21 mouse cellular contexts compared by ENCODE assay signal in the genomic region with DNA sequence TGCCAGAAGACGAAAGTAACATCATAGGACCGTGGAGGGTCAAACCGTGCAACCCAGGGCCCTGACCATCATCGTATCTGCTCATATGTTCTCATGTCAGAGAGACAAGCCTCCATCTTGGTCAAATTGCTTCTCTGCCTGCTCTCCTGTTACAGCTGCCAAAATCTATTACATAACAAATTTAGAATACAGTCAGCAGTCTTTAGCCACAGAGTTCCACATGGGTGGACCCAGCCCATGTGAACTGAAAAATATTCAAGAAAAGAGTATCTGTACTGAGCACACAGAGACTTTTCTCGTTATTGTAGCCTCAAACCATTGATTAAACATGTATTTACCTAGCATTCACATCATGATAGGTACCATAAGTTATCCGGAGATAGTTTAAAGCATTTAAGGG.
A peak's percentile ranks its signal among the peaks of the same experiment; 100 is the strongest.
DNase-seq lines count a peak whose midpoint lies in the region; ATAC-seq and TF ChIP-seq lines count a peak whose summit lies in the region.
"Had no signal": no experiment of that assay in that cellular context is flagged by ENCODE, and none has a peak within 500 bp of the region (broad histone marks: within the 10 kb centered on the region; RNA-seq: fewer than 3 reads in every experiment).

No protein-coding gene starts in this region.

- H3K27ac ChIP-seq in heart, embryonic 15.5 days = peak overlapping the region; percentile 33; the same call in 1 of the 2 replicates
- H3K27ac ChIP-seq in embryonic fibroblast, embryonic 13.5 days (ENCODE audit: insufficient read depth, low read length) = peak overlapping the region; percentile 92
- H3K27ac ChIP-seq: hindbrain, embryonic 14.5 days had no signal

- WGBS in heart, embryonic 15.5 days = 84% methylated on average over 6 of the region's 6 CpGs

- no peak overlapping the region for H3K4me2 ChIP-seq in heart, embryonic 15.5 days
- H3K4me2 ChIP-seq: heart, embryonic 12.5 days; hindbrain, embryonic 14.5 days; intestine, embryonic 15.5 days; liver, embryonic 11.5 days had no signal

- TF ChIP-seq CTCF in embryonic fibroblast, embryonic 13.5 days (IDR thresholded peaks at IDR 0.05; ENCODE audit: borderline replicate concordance, insufficient read depth, low read length) = no peak

- no peak for DNase-seq in heart, postnatal 14 days
- DNase-seq in NIH3T3 (ENCODE audit: low read depth) = peak; percentile 68
- DNase-seq in skeletal muscle tissue, adult 2 months (ENCODE audit: low read depth, low spot score) = peak; percentile 60
- DNase-seq in thymus, postnatal 25 days = no peak
- DNase-seq in spleen, postnatal 10 days (ENCODE audit: low spot score in 2 of 2) = no peak
- DNase-seq: adrenal gland, adult 8-10 months; B cell, adult 2 months; cerebellum, postnatal 10 days; layer of hippocampus, postnatal 36 days; lung, adult 2 months; lung, postnatal 4 days; thymus, postnatal 4 days had no signal

- ATAC-seq in heart, embryonic 15.5 days (replicated peaks; ENCODE audit: insufficient number of reproducible peaks, insufficient read depth, low FRiP score, low read depth) = no peak
- ATAC-seq: forebrain, embryonic 14.5 days; intestine, embryonic 15.5 days had no signal

- no peaks in the 10 kb centered on the region for H3K27me3 ChIP-seq in heart, embryonic 15.5 days
- H3K27me3 ChIP-seq: intestine, embryonic 15.5 days had no signal

- TF ChIP-seq POLR2A in embryonic fibroblast, embryonic 13.5 days (IDR thresholded peaks at IDR 0.05; ENCODE audit: low read depth, low read length) = no peak

- no peaks in the 10 kb centered on the region for H3K36me3 ChIP-seq in heart, embryonic 15.5 days
- H3K36me3 ChIP-seq: heart, embryonic 12.5 days; intestine, embryonic 15.5 days; midbrain, embryonic 10.5 days had no signal

- no peaks in the 10 kb centered on the region for H3K4me1 ChIP-seq in heart, embryonic 15.5 days (replicated peaks)
- H3K4me1 ChIP-seq in embryonic fibroblast, embryonic 13.5 days (ENCODE audit: control insufficient read depth, insufficient read depth, low read length) = peaks cover 11% of the 10 kb centered on the region
- H3K4me1 ChIP-seq: heart, embryonic 12.5 days had no signal

- H3K4me3 ChIP-seq in heart, embryonic 15.5 days = no peak overlapping the region
- no peak overlapping the region for H3K4me3 ChIP-seq in embryonic fibroblast, embryonic 13.5 days (ENCODE audit: insufficient read depth, low read length)
- H3K4me3 ChIP-seq: erythroblast, embryonic 14.5 days; heart, embryonic 12.5 days; intestine, embryonic 15.5 days; midbrain, embryonic 10.5 days had no signal

- no peaks in the 10 kb centered on the region for H3K9me3 ChIP-seq in heart, embryonic 15.5 days (replicated peaks)
- H3K9me3 ChIP-seq: heart, embryonic 12.5 days; intestine, embryonic 15.5 days; midbrain, embryonic 10.5 days had no signal

- no peak overlapping the region for H3K9ac ChIP-seq in heart, embryonic 15.5 days
- H3K9ac ChIP-seq: heart, embryonic 12.5 days; hindbrain, embryonic 14.5 days; intestine, embryonic 15.5 days had no signal

- intact Hi-C loops in heart, postnatal 14 days (cut with DNase I) = no loop called here

Comparison
In these comparisons a context has a peak if more than half of its experiments do, and no peak if none do; other contexts are left out.
1. DNase-seq: peak in NIH3T3 (single experiment) and skeletal muscle tissue, adult 2 months (single experiment); none in heart, postnatal 14 days (0 of 2), thymus, postnatal 25 days (single experiment) and spleen, postnatal 10 days (0 of 2).